Mouse (Mus musculus): Measurements from ENCODE around the gene Lrrc71.

DNA sequence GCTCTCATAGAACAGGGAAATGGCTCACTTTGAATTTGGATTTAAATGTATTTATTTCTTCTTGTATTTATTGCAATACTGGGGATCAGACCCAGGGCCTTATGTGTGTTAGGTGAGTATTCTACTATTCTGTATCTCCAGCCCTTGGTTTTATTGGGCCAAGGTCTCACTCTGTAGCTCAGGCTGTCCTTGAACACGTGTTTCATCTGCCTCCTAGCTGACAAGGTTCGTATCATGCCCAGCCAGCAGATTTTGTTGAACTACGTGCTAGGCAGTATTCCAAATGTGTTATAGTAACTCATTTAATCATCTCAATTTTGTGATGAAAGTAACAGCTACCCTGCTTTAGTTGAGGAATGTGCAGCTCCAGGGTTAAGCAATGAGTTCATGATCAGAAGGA, 6.4 kb downstream of the Lrrc71 start:
- no peak for TF ChIP-seq POLR2A (IDR thresholded peaks at IDR 0.05; ENCODE audit: low read depth, low read length)
- TF ChIP-seq CTCF (IDR thresholded peaks at IDR 0.05; ENCODE audit: extremely low read depth, insufficient read length, insufficient replicate concordance, low read depth, low read length) = no peak
